Mouse (Mus musculus): ENCODE measurements around the gene Mup16. TPM values are rescaled to one million over a fixed set of nuclear protein-coding genes. Genes with fewer than 3 reads are reported as not detected.

Gene Mup16
- polyA plus RNA-seq (2012; rRNA removed; ENCODE audit: low replicate concordance): 2.0 and 4.1 TPM in 2 replicates

GRCm38 (mm10) chr4:61519431-61519830 lies at the start of gene Mup16:
Mup16 (minus strand) TSS chr4:61519531.

Other genes with a start within 250 kb of the Mup16 start
- 98.9 and 208 TPM in 2 replicates for gene Mup14, start 215.5 kb downstream of the Mup16 start, polyA plus RNA-seq (2012; rRNA removed; ENCODE audit: low replicate concordance)
- gene Mup15, start 79.8 kb downstream of the Mup16 start, polyA plus RNA-seq (2012; rRNA removed; ENCODE audit: low replicate concordance): 0.49 and 2.0 TPM in 2 replicates
- 2.6 and 3.3 TPM in 2 replicates for gene Mup17, start 76.3 kb upstream of the Mup16 start, polyA plus RNA-seq (2012; rRNA removed; ENCODE audit: low replicate concordance)
- not detected in 2 replicates for gene Mup18, start 154.6 kb upstream of the Mup16 start, polyA plus RNA-seq (2012; rRNA removed; ENCODE audit: low replicate concordance)

Measured in mammary gland, adult 2 months (tissue).